Mouse (Mus musculus): Measurements from ENCODE around the gene E030030I06Rik. TPM values are rescaled to one million over a fixed set of nuclear protein-coding genes. Genes with fewer than 3 reads are reported as not detected.

E030030I06Rik gene
- polyA plus RNA-seq, 1 experiment from 2014 or later = 3.6 TPM

Other genes with a start within 250 kb of the E030030I06Rik start
- not detected in 2 replicates for gene 4930444G20Rik, start 81.2 kb downstream of the E030030I06Rik start, polyA plus RNA-seq (2014; fragmentation: Nextera tagmentation; extraction: Ambion mirVana)
- gene Raet1e, start 9.3 kb upstream of the E030030I06Rik start, polyA plus RNA-seq (2014; fragmentation: Nextera tagmentation; extraction: Ambion mirVana) = 0.31 and 1.3 TPM in 2 replicates
- 0.40 and 0.76 TPM in 2 replicates for gene H60b, start 9.3 kb upstream of the E030030I06Rik start, polyA plus RNA-seq (2014; fragmentation: Nextera tagmentation; extraction: Ambion mirVana)
- 1.7 and 4.3 TPM in 2 replicates for gene Raet1d, start 211.3 kb upstream of the E030030I06Rik start, polyA plus RNA-seq (2014; fragmentation: Nextera tagmentation; extraction: Ambion mirVana)

All from midbrain, embryonic 14.5 days (tissue).